Mouse (Mus musculus): ENCODE measurements around the gene Syn3.

DNA sequence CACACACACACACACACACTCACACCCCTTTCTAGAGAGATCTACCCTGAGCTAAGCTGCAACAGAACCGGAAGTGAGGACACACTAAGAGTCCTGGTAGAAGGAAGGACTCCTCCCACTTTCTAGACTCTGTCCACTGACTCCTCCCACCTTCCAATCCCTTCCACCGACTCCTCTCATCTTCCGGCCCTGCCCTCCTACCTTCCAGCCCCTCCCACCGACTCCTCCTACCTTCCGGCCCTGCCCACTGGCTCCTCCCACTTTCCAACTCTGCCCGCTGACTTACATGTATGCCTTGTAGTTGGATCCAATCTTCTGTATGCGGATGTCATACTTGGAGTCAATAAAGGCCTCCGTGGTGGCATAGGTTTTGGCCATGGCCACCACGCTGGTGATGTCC lies 418.8 kb downstream of the Syn3 start:
- TF ChIP-seq CTCF (IDR thresholded peaks at IDR 0.05; ENCODE audit: borderline replicate concordance, control insufficient read depth, extremely low read depth, insufficient read depth, low read length, poor library complexity) (no peak), POLR2A (IDR thresholded peaks at IDR 0.05; ENCODE audit: control insufficient read depth, extremely low read depth, insufficient read depth, low read length, poor library complexity) (no peak)

All from thymus, adult 2 months (tissue).